Mouse (Mus musculus): ENCODE results near the gene Inpp5e. TPM values are rescaled to one million over a fixed set of nuclear protein-coding genes. Genes with fewer than 3 reads are reported as not detected.
"Not testable (repeated sequence)": the region's sequence is repeated elsewhere in the genome, so short reads cannot be mapped to it uniquely, and the experiment has no call there.

The Inpp5e gene
- polyA plus RNA-seq, 1 experiment = not detected

- WGBS = 80% methylated on average over 3 of the region's 3 CpGs
- TF ChIP-seq POLR2A (IDR thresholded peaks at IDR 0.05; ENCODE audit: insufficient read depth, low read depth, low read length) (no peak), CTCF (IDR thresholded peaks at IDR 0.05; ENCODE audit: insufficient read depth, low read depth, low read length) (no peak)
- Histone ChIP-seq H3K27ac (ENCODE audit: insufficient read depth, low read depth, low read length) (no peak overlapping the region), H3K4me3 (ENCODE audit: insufficient read depth, low read depth, low read length) (no peak overlapping the region), H3K4me1 (ENCODE audit: control insufficient read depth, insufficient read depth, low read length) (peaks cover 15% of the 10 kb centered on the region)
These were observed 21.3 kb downstream of the Inpp5e start for GRCm38 (mm10) chr2:26387713-26388112.

- not testable (repeated sequence) for H3K4me1 ChIP-seq (ENCODE audit: control insufficient read depth, insufficient read depth, low read length); H3K27ac ChIP-seq (ENCODE audit: insufficient read depth, low read depth, low read length)
- 32% methylated on average over 6 of the region's 6 CpGs for WGBS
- peak overlapping the region; percentile 58 for H3K4me3 ChIP-seq (ENCODE audit: insufficient read depth, low read depth, low read length)
These were observed 28.1 kb downstream of the Inpp5e start for GRCm38 (mm10) chr2:26380871-26381270.

GRCm38 (mm10) chr2:26380131-26380771 lies 28.8 kb downstream of the Inpp5e start, which contains the start of gene Snapc4:
TSS of gene Snapc4 (minus strand) at chr2:26380653.
- peak within 1 kb of the TSS; percentile 58 for H3K4me3 ChIP-seq (ENCODE audit: insufficient read depth, low read depth, low read length)
- no peaks in the 10 kb centered on the region for H3K4me1 ChIP-seq (ENCODE audit: control insufficient read depth, insufficient read depth, low read length)
- WGBS = under 1% methylated on average over 38 of the region's 38 CpGs
- no peak within 1 kb of the TSS for H3K27ac ChIP-seq (ENCODE audit: insufficient read depth, low read depth, low read length)
- TF ChIP-seq POLR2A (IDR thresholded peaks at IDR 0.05; ENCODE audit: insufficient read depth, low read depth, low read length) (no peak), CTCF (IDR thresholded peaks at IDR 0.05; ENCODE audit: insufficient read depth, low read depth, low read length) (no peak)

- H3K4me1 ChIP-seq (ENCODE audit: control insufficient read depth, insufficient read depth, low read length) = no peaks in the 10 kb centered on the region
- H3K27ac ChIP-seq (ENCODE audit: insufficient read depth, low read depth, low read length) = no peak overlapping the region
- WGBS = 94% methylated on average over 8 of the region's 8 CpGs
- no peak overlapping the region for H3K4me3 ChIP-seq (ENCODE audit: insufficient read depth, low read depth, low read length)
- no peak for TF ChIP-seq CTCF (IDR thresholded peaks at IDR 0.05; ENCODE audit: insufficient read depth, low read depth, low read length)
- TF ChIP-seq POLR2A (IDR thresholded peaks at IDR 0.05; ENCODE audit: insufficient read depth, low read depth, low read length) = no peak
These were observed 36.6 kb downstream of the Inpp5e start for GRCm38 (mm10) chr2:26372396-26372795.

GRCm38 (mm10) chr2:26368572-26368971 lies 40.4 kb downstream of the Inpp5e start:
- Histone ChIP-seq H3K4me1 (ENCODE audit: control insufficient read depth, insufficient read depth, low read length) (no peaks in the 10 kb centered on the region), H3K27ac (ENCODE audit: insufficient read depth, low read depth, low read length) (no peak overlapping the region), H3K4me3 (ENCODE audit: insufficient read depth, low read depth, low read length) (no peak overlapping the region)
- TF ChIP-seq POLR2A (IDR thresholded peaks at IDR 0.05; ENCODE audit: insufficient read depth, low read depth, low read length) (no peak), CTCF (IDR thresholded peaks at IDR 0.05; ENCODE audit: insufficient read depth, low read depth, low read length) (no peak)
- WGBS = 75% methylated on average over 1 of the region's 1 CpGs

- no peaks in the 10 kb centered on the region for H3K4me1 ChIP-seq (ENCODE audit: control insufficient read depth, insufficient read depth, low read length)
- WGBS = 94% methylated on average over 6 of the region's 6 CpGs
- TF ChIP-seq CTCF (IDR thresholded peaks at IDR 0.05; ENCODE audit: insufficient read depth, low read depth, low read length) = no peak
- TF ChIP-seq POLR2A (IDR thresholded peaks at IDR 0.05; ENCODE audit: insufficient read depth, low read depth, low read length) = no peak
- H3K27ac ChIP-seq (ENCODE audit: insufficient read depth, low read depth, low read length) = no peak overlapping the region
- no peak overlapping the region for H3K4me3 ChIP-seq (ENCODE audit: insufficient read depth, low read depth, low read length)
These were observed 41.1 kb downstream of the Inpp5e start for GRCm38 (mm10) chr2:26367911-26368310.

- Histone ChIP-seq H3K4me1 (ENCODE audit: control insufficient read depth, insufficient read depth, low read length) (peaks cover 6% of the 10 kb centered on the region), H3K27ac (ENCODE audit: insufficient read depth, low read depth, low read length) (no peak overlapping the region), H3K4me3 (ENCODE audit: insufficient read depth, low read depth, low read length) (no peak overlapping the region)
- TF ChIP-seq POLR2A (IDR thresholded peaks at IDR 0.05; ENCODE audit: insufficient read depth, low read depth, low read length) = no peak
- no peak for TF ChIP-seq CTCF (IDR thresholded peaks at IDR 0.05; ENCODE audit: insufficient read depth, low read depth, low read length)
- WGBS = 54% methylated on average over 10 of the region's 10 CpGs
These were observed 44.1 kb downstream of the Inpp5e start for GRCm38 (mm10) chr2:26364738-26365465.

- TF ChIP-seq CTCF (IDR thresholded peaks at IDR 0.05; ENCODE audit: insufficient read depth, low read depth, low read length) (no peak), POLR2A (IDR thresholded peaks at IDR 0.05; ENCODE audit: insufficient read depth, low read depth, low read length) (no peak)
- Histone ChIP-seq H3K4me3 (ENCODE audit: insufficient read depth, low read depth, low read length) (no peak overlapping the region), H3K27ac (ENCODE audit: insufficient read depth, low read depth, low read length) (no peak overlapping the region), H3K4me1 (ENCODE audit: control insufficient read depth, insufficient read depth, low read length) (peaks cover 20% of the 10 kb centered on the region)
- WGBS = 91% methylated on average over 5 of the region's 5 CpGs
These were observed 45.5 kb downstream of the Inpp5e start for GRCm38 (mm10) chr2:26363481-26363880.

GRCm38 (mm10) chr2:26362991-26363390 lies 46.0 kb downstream of the Inpp5e start:
- Histone ChIP-seq H3K4me3 (ENCODE audit: insufficient read depth, low read depth, low read length) (no peak overlapping the region), H3K4me1 (ENCODE audit: control insufficient read depth, insufficient read depth, low read length) (peaks cover 24% of the 10 kb centered on the region), H3K27ac (ENCODE audit: insufficient read depth, low read depth, low read length) (no peak overlapping the region)
- WGBS = 85% methylated on average over 5 of the region's 5 CpGs
- TF ChIP-seq POLR2A (IDR thresholded peaks at IDR 0.05; ENCODE audit: insufficient read depth, low read depth, low read length) (no peak), CTCF (IDR thresholded peaks at IDR 0.05; ENCODE audit: insufficient read depth, low read depth, low read length) (no peak)
